Mouse (Mus musculus): ENCODE results near the gene Selenom.

The Selenom gene

GRCm38 (mm10) chr11:3529476-3530252 lies 15.2 kb downstream of the Selenom start:
- no peak for DNase-seq (ENCODE audit: low spot score)

- DNase-seq (ENCODE audit: low spot score) = no peak
Observed at GRCm38 (mm10) chr11:3530731-3531130, 16.2 kb downstream of the Selenom start.

DNA sequence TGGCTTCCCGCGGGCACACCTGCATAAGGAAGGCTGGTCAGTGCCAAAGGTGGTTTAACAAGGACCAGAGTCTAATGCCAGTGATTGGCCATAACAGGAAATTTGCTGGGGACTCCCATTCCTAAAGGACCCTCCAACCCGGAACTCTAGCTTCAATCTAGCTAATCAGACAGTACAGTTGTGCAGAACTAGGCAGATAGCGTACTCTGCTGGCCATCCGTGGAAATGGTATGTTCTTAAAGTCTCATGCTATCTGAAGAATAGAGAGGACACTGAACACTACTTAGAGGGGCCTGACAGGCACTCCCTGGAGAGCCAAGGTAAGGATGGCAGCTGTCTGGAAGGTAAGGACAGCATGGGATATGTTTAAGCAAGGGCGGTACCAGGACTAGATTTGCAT lies 17.1 kb downstream of the Selenom start:
- DNase-seq (ENCODE audit: low spot score) = peak; percentile 49

GRCm38 (mm10) chr11:3532101-3532931 lies 17.8 kb downstream of the Selenom start:
- no peak for DNase-seq (ENCODE audit: low spot score)

- DNase-seq (ENCODE audit: low spot score) = no peak
Observed at GRCm38 (mm10) chr11:3533406-3533932, 19.0 kb downstream of the Selenom start.

- DNase-seq (ENCODE audit: low spot score) = no peak
Observed at GRCm38 (mm10) chr11:3534956-3535355, 20.5 kb downstream of the Selenom start.

GRCm38 (mm10) chr11:3535406-3535986 lies 21.0 kb downstream of the Selenom start:
- peak; percentile 97 for DNase-seq (ENCODE audit: low spot score)

DNA sequence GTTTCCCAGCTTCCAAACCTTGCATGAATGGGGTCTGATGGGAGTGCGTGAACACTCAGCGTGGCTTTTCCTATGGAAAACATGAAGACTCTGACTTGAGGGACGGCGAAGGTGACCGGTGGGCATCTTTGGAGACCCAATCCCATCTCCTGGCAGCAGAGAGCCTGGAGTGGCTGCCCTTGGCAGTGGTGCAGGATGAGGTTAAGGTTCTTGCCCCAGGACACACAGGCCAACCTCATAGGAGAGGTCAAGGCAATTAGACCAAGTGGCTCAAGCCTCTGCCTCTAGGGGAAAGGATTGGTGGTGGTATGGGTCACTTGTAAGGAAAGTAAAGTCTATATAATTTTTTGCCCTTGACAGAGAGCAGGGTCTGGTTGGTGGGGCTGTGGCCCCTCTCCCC lies 21.6 kb downstream of the Selenom start:
- DNase-seq (ENCODE audit: low spot score) = no peak

- DNase-seq (ENCODE audit: low spot score) = no peak
Observed at GRCm38 (mm10) chr11:3536745-3537333, 22.4 kb downstream of the Selenom start.

- no peak for DNase-seq (ENCODE audit: low spot score)
Observed at GRCm38 (mm10) chr11:3537711-3538110, 23.2 kb downstream of the Selenom start.

DNA sequence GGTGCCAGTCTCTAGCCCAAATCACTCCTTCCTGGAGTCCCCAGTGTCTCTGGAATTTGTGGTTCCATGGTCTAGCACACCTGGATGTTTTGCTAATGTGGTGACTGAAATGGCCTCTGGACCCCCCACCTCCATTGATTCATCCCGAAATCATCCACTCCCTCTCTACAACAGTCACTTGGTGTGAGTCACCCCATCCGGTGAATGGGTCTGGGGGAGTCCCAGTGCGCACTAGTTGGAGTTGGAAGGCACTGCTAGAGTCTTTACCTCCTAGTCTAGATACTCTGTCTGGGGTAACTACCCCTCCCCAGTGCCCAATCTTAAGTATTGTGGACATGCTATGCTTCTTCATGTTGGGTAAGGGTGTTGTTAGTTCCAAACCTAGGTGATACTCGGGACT lies 23.9 kb downstream of the Selenom start:
- DNase-seq (ENCODE audit: low spot score) = no peak

GRCm38 (mm10) chr11:3539111-3539825 lies 24.8 kb downstream of the Selenom start:
- DNase-seq (ENCODE audit: low spot score) = peak; percentile 96

DNA sequence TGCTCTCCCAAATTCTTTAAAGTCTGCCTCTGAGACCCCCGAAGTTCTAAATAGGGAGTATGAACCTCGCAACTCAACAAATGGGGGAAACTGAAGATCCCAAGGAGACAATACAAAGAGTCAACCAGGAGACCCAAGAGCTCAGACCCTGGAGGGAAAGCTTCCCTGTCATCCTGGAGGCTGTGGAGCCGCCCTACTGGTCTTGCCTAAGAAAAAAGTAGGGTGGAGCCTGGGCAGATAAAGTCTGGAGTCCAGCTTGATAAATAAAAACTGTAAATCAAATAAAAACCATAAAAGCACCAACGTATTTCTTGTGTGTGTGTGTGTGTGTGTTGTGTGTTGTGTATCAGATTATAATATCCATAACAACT lies 25.3 kb downstream of the Selenom start:
- DNase-seq (ENCODE audit: low spot score) = no peak

GRCm38 (mm10) chr11:3540451-3541085 lies 26.1 kb downstream of the Selenom start, which contains the start of gene Smtn:
Gene Smtn (minus strand): TSS chr11:3540612.
- no peak for DNase-seq (ENCODE audit: low spot score)

- peak; percentile 18 for DNase-seq (ENCODE audit: low spot score)
Observed at GRCm38 (mm10) chr11:3541932-3542331, 27.4 kb downstream of the Selenom start.

DNA sequence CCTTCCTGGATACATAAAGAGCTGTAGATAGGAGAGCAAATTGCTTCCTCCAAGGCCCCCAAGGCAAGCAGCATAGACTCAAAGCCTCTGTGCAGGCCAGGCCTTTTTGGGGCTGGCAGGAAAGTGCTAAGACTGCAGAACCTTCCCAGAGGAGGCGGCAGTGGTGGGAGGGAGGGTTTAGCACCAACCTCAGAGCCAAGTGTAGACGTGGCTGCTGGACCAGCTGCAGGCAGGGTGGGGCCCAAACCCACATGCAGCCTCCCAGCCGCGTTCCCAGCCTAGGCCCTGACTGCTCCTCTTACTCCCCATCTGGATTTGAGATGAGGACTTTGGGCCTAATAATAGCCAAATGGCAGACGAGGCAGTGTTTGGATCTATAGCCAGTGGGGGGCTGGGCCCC lies 28.5 kb downstream of the Selenom start:
- DNase-seq (ENCODE audit: low spot score) = no peak

GRCm38 (mm10) chr11:3544409-3544808 lies 29.9 kb downstream of the Selenom start:
- no peak for DNase-seq (ENCODE audit: low spot score)

DNA sequence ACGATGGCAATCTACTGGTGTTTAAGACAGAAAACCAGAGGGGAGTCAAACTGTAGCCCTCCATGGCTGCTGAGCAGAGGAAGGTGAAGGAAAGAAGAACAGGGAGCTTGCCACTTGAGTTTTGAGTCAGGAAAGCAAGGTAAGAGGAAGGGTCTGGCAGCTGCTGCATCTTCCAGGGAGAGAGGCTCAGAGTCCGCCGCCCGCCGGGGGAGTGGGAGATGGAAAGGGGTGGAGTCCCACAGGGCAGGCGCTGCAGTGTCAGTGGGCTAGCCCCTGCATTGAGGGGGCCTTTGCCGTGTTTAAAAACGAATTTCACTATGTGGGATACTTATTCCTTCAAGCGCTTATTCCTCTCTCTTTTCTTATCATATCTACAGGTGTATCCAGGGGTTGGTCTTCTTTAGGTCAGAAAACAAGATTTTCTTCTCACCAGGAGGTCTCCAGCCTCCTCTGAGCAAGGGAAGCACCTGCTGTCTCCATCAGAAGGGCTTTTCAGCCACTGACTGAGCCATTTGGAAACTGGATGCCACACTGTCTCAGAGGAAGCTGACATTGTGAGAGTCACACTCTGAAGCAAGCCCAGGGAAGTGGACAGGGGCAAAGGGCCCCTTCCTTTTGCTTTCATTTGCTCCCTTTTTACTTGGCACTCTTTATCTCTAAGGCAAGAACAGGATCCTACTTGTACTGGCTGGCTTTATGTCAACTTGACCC lies 31.2 kb downstream of the Selenom start:
- no peak for DNase-seq (ENCODE audit: low spot score)

DNA sequence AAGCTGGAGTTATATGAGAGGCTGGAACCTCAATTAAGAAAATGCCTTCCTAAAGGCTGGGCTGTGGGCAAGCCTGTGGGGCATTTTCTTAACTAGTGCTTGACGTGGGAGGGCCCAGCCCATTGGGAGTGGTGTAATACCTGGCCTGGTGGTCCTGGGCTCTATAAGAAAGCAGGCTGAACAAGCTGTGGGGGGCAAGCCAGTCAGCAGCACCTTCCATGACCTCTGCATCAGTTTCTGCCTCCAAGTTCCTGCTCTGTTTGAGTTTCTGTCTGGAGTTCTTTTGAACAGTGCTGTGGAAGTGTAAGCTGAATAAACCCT lies 31.7 kb downstream of the Selenom start:
- no peak for DNase-seq (ENCODE audit: low spot score)

DNA sequence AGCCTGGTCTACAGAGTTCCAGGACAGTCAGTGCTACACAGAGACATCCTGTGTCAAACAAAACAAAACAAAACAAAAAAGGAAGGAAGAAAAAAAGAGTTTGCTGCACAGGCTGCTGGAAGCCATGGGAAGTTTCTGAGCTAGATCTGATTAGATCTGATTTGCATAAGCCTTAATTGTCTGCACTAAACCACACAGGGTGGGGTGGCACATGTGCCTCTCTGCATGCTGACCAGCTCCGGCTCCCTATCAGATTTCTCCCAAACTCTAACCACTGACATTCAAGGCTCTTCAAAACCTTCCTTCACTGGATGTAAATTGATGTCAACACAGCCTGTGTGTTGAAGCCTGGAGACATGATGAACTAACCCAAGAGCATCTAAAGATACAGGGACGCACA lies 32.6 kb downstream of the Selenom start:
- DNase-seq (ENCODE audit: low spot score) = no peak

DNA sequence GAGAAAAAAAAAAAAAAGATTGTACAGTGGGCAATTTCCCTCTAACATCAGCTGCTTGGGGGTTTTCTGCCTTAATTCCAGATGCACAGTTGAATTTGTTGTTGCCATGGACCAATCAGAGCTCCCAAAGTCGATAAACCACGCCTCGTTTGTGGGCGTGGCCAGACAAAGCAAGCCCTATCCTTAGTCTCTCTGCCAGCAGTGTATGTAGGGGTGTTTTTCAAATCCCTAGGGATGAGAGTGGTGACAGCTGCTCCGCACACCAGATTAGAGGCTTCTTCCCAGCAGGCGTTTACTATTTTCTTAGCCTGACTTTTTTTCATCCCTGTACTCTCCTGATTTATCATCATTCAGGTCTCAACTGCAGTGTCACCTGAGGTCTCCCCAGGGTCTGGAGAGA lies 33.5 kb downstream of the Selenom start:
- DNase-seq (ENCODE audit: low spot score) = peak; percentile 63
